ENCODE assay signal across 15 mouse cellular contexts in genomic region chr6:86924746-86925145, GRCm38 (mm10).
"Had no signal": no experiment of that assay in that cellular context is flagged by ENCODE, and none has a peak within 500 bp of the region (broad histone marks: within the 10 kb centered on the region; RNA-seq: fewer than 3 reads in every experiment).

No protein-coding gene starts in this region.

- H3K4me1 ChIP-seq: neural tube, embryonic 13.5 days; neural tube, embryonic 15.5 days; stomach, embryonic 15.5 days had no signal

- H3K4me3 ChIP-seq: neural tube, embryonic 13.5 days; neural tube, embryonic 15.5 days; stomach, embryonic 15.5 days had no signal

- DNase-seq: retina, postnatal 1 day; right cerebral cortex, adult 18-20 months; right cerebral cortex, postnatal 14 days; right cerebral cortex, postnatal 25 days; right cerebral cortex, postnatal 4 days; spleen, adult 18-20 months; thymus, adult 18-20 months; thymus, adult 2 months; thymus, postnatal 14 days; thymus, postnatal 25 days; thymus, postnatal 36 days; thymus, postnatal 4 days had no signal
